Mouse (Mus musculus): ENCODE measurements at regions not wholly inside any gene's neighbourhood (a gene's known extent, or its start where the extent isn't known, plus 50 kb on each side); places are given as distances from the start of the nearest gene placed in this dataset.
"Not testable (repeated sequence)": the region's sequence is repeated elsewhere in the genome, so short reads cannot be mapped to it uniquely, and the experiment has no call there.

DNA sequence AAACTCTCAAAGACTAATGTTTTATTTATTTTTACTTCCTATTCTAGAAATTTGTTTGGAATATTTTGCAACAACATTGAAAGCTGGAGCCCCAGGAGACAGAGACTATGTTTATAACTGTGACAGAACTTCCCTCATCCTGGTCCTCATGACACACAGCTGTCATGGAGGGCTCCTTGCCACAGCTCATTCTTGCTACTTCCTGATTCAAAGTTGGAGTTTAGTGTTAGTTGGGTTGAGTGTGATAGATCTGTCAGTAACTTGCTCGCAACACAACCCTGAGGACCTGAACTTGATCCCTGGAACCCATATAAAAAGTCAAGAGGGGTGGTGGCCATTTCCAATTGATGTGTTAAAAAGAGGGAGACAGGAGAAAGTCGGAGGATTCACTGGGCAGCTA, 328.3 kb upstream of the Nox3 start:
- H3K27me3 ChIP-seq (replicated peaks) = no peaks in the 10 kb centered on the region
- H3K36me3 ChIP-seq (replicated peaks; ENCODE audit: low read length) = no peaks in the 10 kb centered on the region
- TF ChIP-seq GATA1 (IDR thresholded peaks at IDR 0.05; ENCODE audit: borderline replicate concordance, low read length) (no peak), FLI1 (IDR thresholded peaks at IDR 0.05; ENCODE audit: low read length) (no peak)
- no peaks in the 10 kb centered on the region for H3K9me3 ChIP-seq
- no peak overlapping the region for H3K4me3 ChIP-seq (replicated peaks)
- H3K4me1 ChIP-seq = no peaks in the 10 kb centered on the region

DNA sequence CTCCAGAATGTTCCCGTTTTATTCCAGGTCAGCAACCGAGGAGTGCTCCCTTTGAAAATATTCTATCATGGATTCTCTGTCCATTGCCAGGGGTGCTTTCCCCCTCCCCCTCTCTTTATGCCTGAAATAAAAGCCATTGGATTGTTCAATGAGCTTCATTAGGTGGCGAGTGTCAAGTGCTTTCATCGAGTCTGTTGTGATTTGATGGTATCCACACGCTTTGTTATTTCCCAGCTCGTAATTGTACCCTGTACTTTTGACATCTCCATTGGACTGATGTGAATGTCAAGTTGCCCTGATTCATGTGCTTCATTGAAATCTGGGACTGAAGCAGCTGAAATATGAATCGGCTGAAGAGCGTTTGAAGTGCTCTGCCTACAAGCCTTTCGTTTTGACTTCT, 333.1 kb upstream of the Nox3 start:
- Histone ChIP-seq H3K9me3 (no peaks in the 10 kb centered on the region), H3K4me3 (replicated peaks) (no peak overlapping the region), H3K4me1 (no peaks in the 10 kb centered on the region), H3K27me3 (replicated peaks) (no peaks in the 10 kb centered on the region), H3K36me3 (replicated peaks; ENCODE audit: low read length) (no peaks in the 10 kb centered on the region)
- TF ChIP-seq FLI1 (IDR thresholded peaks at IDR 0.05; ENCODE audit: low read length) (no peak), GATA1 (IDR thresholded peaks at IDR 0.05; ENCODE audit: borderline replicate concordance, low read length) (no peak)

DNA sequence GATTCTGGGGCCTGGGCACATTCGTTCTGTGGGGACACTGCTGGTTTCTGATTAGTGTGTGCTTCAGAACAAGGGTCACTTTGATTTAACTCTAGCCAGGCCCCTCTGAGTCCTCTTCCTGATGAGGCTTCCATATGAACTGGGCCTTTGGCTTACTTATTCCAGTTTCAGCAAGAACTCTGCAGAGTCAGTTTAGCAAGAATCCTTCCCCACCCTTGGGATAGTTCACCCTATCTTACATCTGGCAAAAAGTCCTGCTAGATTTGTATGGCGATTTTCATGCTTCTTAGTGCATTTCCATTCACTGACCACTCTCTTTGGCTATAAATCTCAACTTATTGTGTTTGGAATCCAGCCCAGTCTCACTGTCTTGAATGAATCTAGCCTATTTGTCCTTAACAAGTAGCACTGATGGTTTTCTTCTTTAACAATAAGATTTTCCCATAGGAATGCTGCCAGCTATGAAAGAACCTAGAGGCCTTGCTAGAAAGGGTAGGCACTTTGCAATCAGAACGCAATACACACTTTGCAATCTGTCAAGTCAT, 338.8 kb upstream of the Nox3 start:
- Histone ChIP-seq H3K36me3 (replicated peaks; ENCODE audit: low read length) (no peaks in the 10 kb centered on the region), H3K4me1 (no peaks in the 10 kb centered on the region), H3K4me3 (replicated peaks) (no peak overlapping the region), H3K27me3 (replicated peaks) (no peaks in the 10 kb centered on the region), H3K9me3 (no peaks in the 10 kb centered on the region)
- TF ChIP-seq FLI1 (IDR thresholded peaks at IDR 0.05; ENCODE audit: low read length) (no peak), GATA1 (IDR thresholded peaks at IDR 0.05; ENCODE audit: borderline replicate concordance, low read length) (no peak)

DNA sequence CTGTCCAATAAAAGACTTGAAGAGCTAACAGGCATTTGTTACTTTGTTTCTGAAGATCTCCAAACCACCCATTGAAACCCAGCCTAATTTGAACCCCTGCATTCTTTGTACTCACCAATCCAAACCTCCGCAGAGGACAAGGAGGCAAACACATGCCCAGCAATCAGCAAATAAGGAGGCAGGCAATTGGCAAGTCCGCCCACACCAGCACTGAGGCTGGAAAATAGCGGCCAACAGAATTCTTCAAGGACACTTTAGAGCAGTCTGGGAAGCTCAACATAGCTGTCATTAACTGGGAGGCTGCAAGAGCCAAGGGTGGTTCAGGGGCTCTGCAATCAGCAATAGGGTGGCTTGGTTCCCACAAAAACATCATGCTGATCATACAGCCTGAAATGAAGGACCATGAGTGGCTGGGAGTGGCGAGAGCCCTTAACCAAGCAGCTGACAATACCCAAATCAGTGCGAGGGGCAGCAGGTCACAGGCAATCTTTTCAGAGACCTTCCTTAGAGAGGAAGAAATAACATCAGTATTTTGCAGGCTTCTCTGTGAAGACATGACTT, 344.1 kb upstream of the Nox3 start:
- no peaks in the 10 kb centered on the region for H3K36me3 ChIP-seq (replicated peaks; ENCODE audit: low read length)
- TF ChIP-seq FLI1 (IDR thresholded peaks at IDR 0.05; ENCODE audit: low read length) (no peak), GATA1 (IDR thresholded peaks at IDR 0.05; ENCODE audit: borderline replicate concordance, low read length) (no peak)
- no peaks in the 10 kb centered on the region for H3K4me1 ChIP-seq
- no peak overlapping the region for H3K4me3 ChIP-seq (replicated peaks)
- H3K27me3 ChIP-seq (replicated peaks) = no peaks in the 10 kb centered on the region
- no peaks in the 10 kb centered on the region for H3K9me3 ChIP-seq

DNA sequence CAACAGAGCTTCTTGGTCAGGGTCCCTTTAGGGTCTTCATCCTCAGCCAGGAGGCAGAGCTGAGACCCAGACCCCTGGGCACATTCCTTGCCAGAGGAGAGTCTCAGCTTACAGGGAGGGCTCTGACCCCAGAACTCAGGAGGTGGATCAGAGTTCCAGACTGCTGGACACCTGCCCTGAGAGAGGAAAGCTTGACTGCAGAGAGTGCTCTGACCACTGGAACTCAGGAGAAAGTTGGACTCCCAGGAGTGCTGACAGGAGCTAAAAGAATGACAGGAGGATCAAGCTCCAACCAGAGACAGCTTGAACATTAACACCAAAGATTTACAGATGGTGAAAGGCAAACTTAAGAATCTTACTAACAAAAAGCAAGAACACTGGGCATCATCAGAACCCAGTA, 364.1 kb upstream of the Nox3 start:
- H3K36me3 ChIP-seq (replicated peaks; ENCODE audit: low read length); H3K4me3 ChIP-seq (replicated peaks); H3K27me3 ChIP-seq (replicated peaks); H3K9me3 ChIP-seq; H3K4me1 ChIP-seq: not testable (repeated sequence)

DNA sequence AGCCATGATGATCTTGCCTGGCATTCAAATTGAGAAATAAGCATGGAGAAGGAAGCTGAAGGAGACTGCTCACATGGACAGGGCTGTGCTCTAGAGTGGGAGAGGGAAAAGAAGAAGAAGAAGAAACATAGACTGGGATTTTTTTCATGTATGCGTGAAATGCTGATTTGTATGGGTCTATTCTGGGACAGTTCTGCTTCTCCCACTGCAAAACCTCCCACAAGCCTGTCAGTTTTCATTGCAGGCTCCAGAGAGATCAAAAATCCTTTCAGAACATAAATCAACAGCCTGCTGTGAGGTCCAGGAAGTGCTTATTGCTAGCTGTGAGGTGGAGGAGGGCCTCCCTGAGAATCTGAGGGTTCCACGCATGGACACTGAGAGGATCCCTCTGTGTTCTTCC, 377.3 kb upstream of the Nox3 start:
- TF ChIP-seq FLI1 (IDR thresholded peaks at IDR 0.05; ENCODE audit: low read length) = no peak
- TF ChIP-seq GATA1 (IDR thresholded peaks at IDR 0.05; ENCODE audit: borderline replicate concordance, low read length) = no peak
- Histone ChIP-seq H3K9me3 (no peaks in the 10 kb centered on the region), H3K4me3 (replicated peaks) (no peak overlapping the region), H3K27me3 (replicated peaks) (no peaks in the 10 kb centered on the region), H3K36me3 (replicated peaks; ENCODE audit: low read length) (no peaks in the 10 kb centered on the region), H3K4me1 (no peaks in the 10 kb centered on the region)

DNA sequence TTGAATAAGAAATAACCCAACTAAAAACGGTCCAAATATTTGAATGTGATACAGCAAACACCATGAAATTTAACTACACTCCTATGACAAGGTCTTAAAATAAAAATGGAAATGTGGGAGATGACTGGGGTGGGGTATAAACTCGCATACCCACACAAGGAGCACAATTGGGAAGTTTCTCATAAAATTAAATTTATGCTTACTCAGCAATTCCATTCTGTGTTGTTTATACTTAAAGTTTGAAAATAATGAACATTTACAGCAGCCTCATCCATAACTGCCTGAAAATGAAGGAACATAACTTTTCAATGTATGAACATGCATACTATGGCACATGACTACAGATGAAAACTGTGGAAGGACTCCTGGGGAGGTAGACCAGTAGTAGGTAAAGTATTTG, 384.5 kb upstream of the Nox3 start:
- Histone ChIP-seq H3K4me3 (replicated peaks) (no peak overlapping the region), H3K27me3 (replicated peaks) (no peaks in the 10 kb centered on the region), H3K4me1 (no peaks in the 10 kb centered on the region), H3K36me3 (replicated peaks; ENCODE audit: low read length) (no peaks in the 10 kb centered on the region), H3K9me3 (no peaks in the 10 kb centered on the region)
- no peak for TF ChIP-seq GATA1 (IDR thresholded peaks at IDR 0.05; ENCODE audit: borderline replicate concordance, low read length)

DNA sequence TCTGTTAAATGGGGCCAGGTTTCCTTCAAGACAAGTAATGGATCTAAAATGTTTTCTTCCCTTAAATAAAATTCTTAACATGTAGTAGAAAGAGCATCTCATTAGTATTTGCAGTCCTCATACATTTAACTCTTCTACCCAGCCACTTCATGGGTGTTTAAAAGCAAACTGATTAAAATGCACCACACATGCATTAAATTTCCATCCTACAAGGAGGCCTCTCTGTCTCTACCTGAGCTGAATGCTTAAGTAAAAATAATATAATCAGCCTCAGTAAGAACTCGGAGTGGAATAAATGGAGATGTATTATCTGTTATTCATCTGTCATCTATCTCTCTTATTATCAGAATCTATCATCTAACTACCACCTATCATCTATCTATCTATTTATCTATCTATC, 398.6 kb upstream of the Nox3 start:
- no peak overlapping the region for H3K4me3 ChIP-seq (replicated peaks)
- H3K27me3 ChIP-seq (replicated peaks) = no peaks in the 10 kb centered on the region
- no peaks in the 10 kb centered on the region for H3K9me3 ChIP-seq
- TF ChIP-seq GATA1 (IDR thresholded peaks at IDR 0.05; ENCODE audit: borderline replicate concordance, low read length) = no peak
- no peak for TF ChIP-seq FLI1 (IDR thresholded peaks at IDR 0.05; ENCODE audit: low read length)
- no peaks in the 10 kb centered on the region for H3K36me3 ChIP-seq (replicated peaks; ENCODE audit: low read length)
- no peaks in the 10 kb centered on the region for H3K4me1 ChIP-seq

DNA sequence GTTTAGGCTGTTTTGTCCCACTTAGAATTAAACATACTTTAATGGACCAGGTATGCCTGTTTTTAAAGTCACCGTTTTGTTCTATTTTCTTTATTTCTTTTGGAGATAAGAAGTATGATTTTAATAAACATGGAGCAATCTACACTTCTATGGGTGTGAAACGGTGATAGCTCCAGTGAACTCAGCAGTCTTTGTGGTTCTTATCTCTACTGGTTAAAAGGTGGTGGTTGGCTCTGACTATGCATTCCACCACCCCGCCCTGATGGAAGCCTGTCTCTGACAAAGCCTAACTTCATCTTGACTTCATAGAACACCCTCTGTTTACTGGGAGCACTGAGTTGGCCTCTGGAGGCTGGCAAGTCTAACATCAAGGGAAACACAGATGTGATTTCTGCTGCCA, 407.3 kb upstream of the Nox3 start:
- Histone ChIP-seq H3K4me3 (replicated peaks) (no peak overlapping the region), H3K4me1 (no peaks in the 10 kb centered on the region), H3K27me3 (replicated peaks) (no peaks in the 10 kb centered on the region), H3K36me3 (replicated peaks; ENCODE audit: low read length) (no peaks in the 10 kb centered on the region), H3K9me3 (no peaks in the 10 kb centered on the region)
- TF ChIP-seq GATA1 (IDR thresholded peaks at IDR 0.05; ENCODE audit: borderline replicate concordance, low read length) = no peak
- no peak for TF ChIP-seq FLI1 (IDR thresholded peaks at IDR 0.05; ENCODE audit: low read length)

DNA sequence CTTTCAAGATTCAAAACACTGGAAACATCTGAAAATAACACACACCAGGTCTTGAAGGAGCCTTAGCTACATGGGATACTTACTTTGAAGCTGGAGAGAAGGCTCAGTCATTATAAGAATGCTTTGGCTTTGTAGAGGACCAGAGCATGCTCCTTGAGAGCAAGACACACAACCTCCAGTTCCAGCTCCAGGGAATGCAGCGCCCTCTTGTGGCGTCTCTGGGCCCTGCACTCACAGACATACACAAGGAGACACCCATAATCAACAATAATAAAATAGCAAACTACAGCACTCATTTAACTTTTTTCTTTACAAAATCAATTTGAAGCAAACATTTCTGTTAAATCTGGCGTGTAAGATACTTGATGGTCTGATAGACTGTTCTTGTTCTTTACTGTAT, 413.2 kb upstream of the Nox3 start:
- TF ChIP-seq GATA1 (IDR thresholded peaks at IDR 0.05; ENCODE audit: borderline replicate concordance, low read length) (no peak), FLI1 (IDR thresholded peaks at IDR 0.05; ENCODE audit: low read length) (no peak)
- H3K36me3 ChIP-seq (replicated peaks; ENCODE audit: low read length) = no peaks in the 10 kb centered on the region
- H3K27me3 ChIP-seq (replicated peaks) = no peaks in the 10 kb centered on the region
- no peaks in the 10 kb centered on the region for H3K4me1 ChIP-seq
- no peaks in the 10 kb centered on the region for H3K9me3 ChIP-seq
- H3K4me3 ChIP-seq (replicated peaks) = no peak overlapping the region

DNA sequence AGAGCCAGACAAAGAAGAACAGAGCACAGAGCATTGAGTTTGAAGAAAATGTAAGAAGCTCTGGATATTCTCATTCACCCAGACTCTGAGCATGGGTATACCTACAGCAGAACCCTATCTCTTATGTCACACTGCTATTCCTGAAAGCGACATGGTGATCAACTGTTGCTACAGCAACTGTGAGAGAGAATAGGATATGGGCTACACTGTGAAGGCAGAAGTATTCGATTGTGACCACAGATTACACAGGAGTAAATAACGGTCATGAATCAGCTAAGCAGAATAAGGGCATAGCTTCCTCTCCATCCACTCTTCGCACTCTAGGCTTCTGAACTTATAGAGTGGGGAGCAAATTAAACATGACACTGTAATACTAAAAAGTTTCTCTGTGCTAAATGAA, 417.0 kb upstream of the Nox3 start:
- H3K27me3 ChIP-seq (replicated peaks) = no peaks in the 10 kb centered on the region
- no peak overlapping the region for H3K4me3 ChIP-seq (replicated peaks)
- TF ChIP-seq FLI1 (IDR thresholded peaks at IDR 0.05; ENCODE audit: low read length) = no peak
- no peak for TF ChIP-seq GATA1 (IDR thresholded peaks at IDR 0.05; ENCODE audit: borderline replicate concordance, low read length)
- H3K9me3 ChIP-seq = no peaks in the 10 kb centered on the region
- H3K4me1 ChIP-seq = peaks cover 4% of the 10 kb centered on the region; the same call in 1 of the 2 replicates
- H3K36me3 ChIP-seq (replicated peaks; ENCODE audit: low read length) = no peaks in the 10 kb centered on the region
